Mouse (Mus musculus) liver, adult 2 months (tissue): Measurements from ENCODE around the gene Dtx4. TPM values are rescaled to one million over a fixed set of nuclear protein-coding genes. Genes with fewer than 3 reads are reported as not detected.

Experiments used
- DNase-seq: peaks from one replicate; pipeline ENCODE4 v3.0.0-alpha.2; 2011; ENCODE audit warnings: low read depth, low spot score; ENCODE audit errors: extremely low read depth
- H3K27ac ChIP-seq: fragments of 200-500 bp; replicated peaks from 2 replicates; pipeline ENCODE4 v1.5.1; 2012; ENCODE audit warnings: low read depth, mild to moderate bottlenecking, control low read depth, inconsistent platforms, low read length; ENCODE audit not compliant: insufficient read depth
- H3K27me3 ChIP-seq: fragments of 200-500 bp; 2 replicates; pipeline ENCODE4 v1.6.1; 2012; ENCODE audit warnings: mild to moderate bottlenecking, moderate library complexity, low read length, inconsistent platforms; ENCODE audit not compliant: control insufficient read depth, insufficient read depth
- H3K36me3 ChIP-seq: fragments of 200-500 bp; 2 replicates; pipeline ENCODE4 v1.6.1; 2012; ENCODE audit warnings: low read length, inconsistent platforms; ENCODE audit not compliant: control insufficient read depth, insufficient read depth
- H3K4me1 ChIP-seq: fragments of 200-500 bp; 2 replicates; pipeline ENCODE4 v1.6.1; 2011; ENCODE audit warnings: low read length; ENCODE audit not compliant: control insufficient read depth, insufficient read depth
- H3K4me3 ChIP-seq: fragments of 200-500 bp; 2 replicates; pipeline ENCODE4 v1.5.1; 2011; ENCODE audit warnings: low read depth, mild to moderate bottlenecking, control low read depth, low read length, moderate library complexity; ENCODE audit not compliant: insufficient read depth
- H3K79me2 ChIP-seq: fragments of 200-500 bp; 2 replicates; pipeline ENCODE4 v1.6.1; 2012; ENCODE audit warnings: inconsistent platforms, mild to moderate bottlenecking, low read length, moderate library complexity; ENCODE audit not compliant: control insufficient read depth, insufficient read depth
- H3K9ac ChIP-seq: fragments of 200-500 bp; 2 replicates; pipeline ENCODE4 v1.6.1; 2012; ENCODE audit warnings: low read depth, mild to moderate bottlenecking, control low read depth, inconsistent platforms, low read length
- CTCF ChIP-seq: fragments of 200-500 bp; IDR thresholded peaks from 2 replicates; pipeline ENCODE4 v1.5.1; 2011; ENCODE audit warnings: low read depth, low read length, control low read depth
- POLR2A ChIP-seq: fragments of 200-500 bp; IDR thresholded peaks from 2 replicates; pipeline ENCODE4 v1.6.1; 2011; ENCODE audit warnings: low read length, control low read depth; ENCODE audit not compliant: insufficient read depth; ENCODE audit errors: extremely low read depth
- WGBS: fragments of 180-500 bp; shearing (Covaris S2); methylation state at CpG from one replicate; pipeline ENCODE4 v1.1.7; 2018; 5-methylcytosine and 5-hydroxymethylcytosine counted together
- polyA plus RNA-seq: library from polyadenylated mRNA; depleted of rRNA; stranded (reverse); fragments of >200 nt; gene quantifications from 2 replicates; pipeline ENCODE4 v1.2.3, GENCODE M21; 2012
- total RNA-seq: library from RNA; depleted of rRNA; stranded (reverse); fragments of >200 nt; gene quantifications from 2 replicates; pipeline ENCODE4 v1.2.3, GENCODE M21; 2014

The Dtx4 gene
- total and polyA plus RNA-seq, 2 experiments, result 1.8 to 6.5 TPM

GRCm38 (mm10) chr19:12476721-12477270 lies 24.5 kb downstream of the Dtx4 start:
- H3K27me3 ChIP-seq, result no peaks in the 10 kb centered on the region
- no peak overlapping the region for H3K9ac ChIP-seq
- no peak for DNase-seq
- 0 out of 2 replicates have a peak, but pooled peaks cover 10% of the 10 kb centered on the region for H3K36me3 ChIP-seq
- TF ChIP-seq POLR2A (no peak), CTCF (no peak)
- H3K4me3 ChIP-seq, result no peak overlapping the region
- peaks cover 1% of the 10 kb centered on the region; the same call in 1 of the 2 replicates for H3K4me1 ChIP-seq
- no peak overlapping the region for H3K27ac ChIP-seq
- H3K79me2 ChIP-seq, result no peaks in the 10 kb centered on the region
- 56% methylated on average over 5 of the region's 5 CpGs for WGBS

- WGBS, result 13% methylated on average over 15 of the region's 15 CpGs
- DNase-seq, result peak; percentile 86
- Histone ChIP-seq H3K36me3 (0 out of 2 replicates have a peak, but pooled peaks cover 5% of the 10 kb centered on the region), H3K79me2 (no peaks in the 10 kb centered on the region), H3K27me3 (no peaks in the 10 kb centered on the region), H3K4me1 (peaks cover 1% of the 10 kb centered on the region; the same call in 1 of the 2 replicates), H3K4me3 (peak overlapping the region; percentile 12), H3K9ac (peak overlapping the region; percentile 55), H3K27ac (peak overlapping the region; percentile 70)
- TF ChIP-seq POLR2A, result no peak
- TF ChIP-seq CTCF, result peak; percentile 6; the same call in 1 of the 2 replicates
These were observed 25.6 kb downstream of the Dtx4 start for GRCm38 (mm10) chr19:12475380-12476250.

- Histone ChIP-seq H3K36me3 (0 out of 2 replicates have a peak, but pooled peaks cover 2% of the 10 kb centered on the region), H3K9ac (no peak overlapping the region), H3K27me3 (no peaks in the 10 kb centered on the region), H3K4me1 (peaks cover 1% of the 10 kb centered on the region; the same call in 1 of the 2 replicates), H3K27ac (no peak overlapping the region), H3K4me3 (no peak overlapping the region), H3K79me2 (no peaks in the 10 kb centered on the region)
- no peak for DNase-seq
- 98% methylated on average over 4 of the region's 4 CpGs for WGBS
- TF ChIP-seq CTCF (no peak), POLR2A (no peak)
These were observed 27.3 kb downstream of the Dtx4 start for GRCm38 (mm10) chr19:12473951-12474350.

DNA sequence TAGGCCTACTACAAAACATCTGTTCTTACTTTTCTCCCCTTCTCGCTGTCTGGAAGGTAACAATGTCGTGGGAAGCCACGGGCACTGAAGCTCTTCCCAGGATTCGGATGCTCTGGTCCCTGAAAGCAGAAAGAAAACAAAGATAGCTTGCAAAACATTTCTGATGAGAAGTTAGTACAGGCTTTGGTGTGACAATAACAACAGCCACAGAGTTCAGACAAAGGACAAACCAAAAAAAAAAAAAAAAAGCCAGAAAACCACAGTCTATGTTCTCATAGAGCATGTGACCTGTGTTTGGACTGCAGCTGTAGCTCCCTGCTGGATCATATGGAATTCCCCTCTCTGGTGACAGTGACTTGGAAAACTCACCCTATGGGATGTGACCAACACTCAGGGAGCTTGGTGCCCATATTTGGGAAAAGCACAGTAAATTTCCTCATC lies 28.0 kb downstream of the Dtx4 start:
- H3K4me3 ChIP-seq, result no peak overlapping the region
- H3K9ac ChIP-seq, result no peak overlapping the region
- DNase-seq, result no peak
- no peak overlapping the region for H3K27ac ChIP-seq
- H3K4me1 ChIP-seq, result peaks cover 1% of the 10 kb centered on the region; the same call in 1 of the 2 replicates
- no peaks in the 10 kb centered on the region for H3K79me2 ChIP-seq
- WGBS, result 86% methylated on average over 4 of the region's 4 CpGs
- H3K36me3 ChIP-seq, result 0 out of 2 replicates have a peak, but pooled peaks cover 2% of the 10 kb centered on the region
- no peaks in the 10 kb centered on the region for H3K27me3 ChIP-seq
- TF ChIP-seq CTCF (no peak), POLR2A (no peak)

DNA sequence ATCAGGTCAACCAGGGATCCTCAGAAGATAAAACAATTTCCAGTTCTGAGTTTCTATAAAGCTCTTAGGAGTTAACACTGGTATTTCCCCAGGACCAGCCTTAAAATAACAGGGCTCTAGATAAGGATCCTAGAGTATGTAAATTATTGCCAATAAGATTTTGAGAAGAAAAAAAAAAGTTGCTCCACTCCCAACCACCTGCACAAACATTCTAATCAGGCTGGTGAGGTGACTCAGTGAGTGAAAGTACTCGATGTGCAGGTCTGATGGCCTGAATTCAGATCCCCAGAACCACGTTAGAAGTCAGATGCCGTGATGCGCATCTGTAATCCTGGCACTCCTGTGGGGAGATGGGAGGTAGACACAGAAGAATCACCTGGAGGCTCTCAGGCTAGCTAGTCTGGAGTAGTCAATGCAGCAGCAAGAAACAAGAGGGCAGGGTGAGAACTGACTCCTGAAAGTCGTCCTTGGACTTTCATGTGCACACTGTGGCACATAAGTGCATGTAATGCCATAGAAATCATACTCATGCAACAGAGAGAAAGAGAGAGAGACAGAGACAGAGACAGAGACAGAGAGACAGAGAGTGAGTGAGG lies 28.8 kb downstream of the Dtx4 start:
- H3K36me3 ChIP-seq, result no peaks in the 10 kb centered on the region
- H3K27ac ChIP-seq, result no peak overlapping the region
- TF ChIP-seq CTCF (no peak), POLR2A (no peak)
- 82% methylated on average over 5 of the region's 5 CpGs for WGBS
- no peak overlapping the region for H3K9ac ChIP-seq
- H3K4me3 ChIP-seq, result no peak overlapping the region
- H3K27me3 ChIP-seq, result no peaks in the 10 kb centered on the region
- peaks cover 1% of the 10 kb centered on the region; the same call in 1 of the 2 replicates for H3K4me1 ChIP-seq
- H3K79me2 ChIP-seq, result no peaks in the 10 kb centered on the region
- no peak for DNase-seq
